Mouse (Mus musculus): ENCODE results near the gene Slc24a5. TPM values are rescaled to one million over a fixed set of nuclear protein-coding genes. Genes with fewer than 3 reads are reported as not detected.
"Not testable (repeated sequence)": the region's sequence is repeated elsewhere in the genome, so short reads cannot be mapped to it uniquely, and the experiment has no call there.

Gene Slc24a5
- under 1 TPM in 1 of 2 experiments, not detected in 1; 0.45 TPM for total RNA-seq (2021)
- long read RNA-seq, experiment 1, partial matches to known transcripts = 0 of 7 reads
- long read RNA-seq, experiment 1, other reads (novel, unspliced or antisense) = 7 of 7 reads
- long read RNA-seq, experiment 2, partial matches to known transcripts = 2 of 2 reads
- long read RNA-seq, experiment 2, other reads (novel, unspliced or antisense) = 0 of 2 reads

DNA sequence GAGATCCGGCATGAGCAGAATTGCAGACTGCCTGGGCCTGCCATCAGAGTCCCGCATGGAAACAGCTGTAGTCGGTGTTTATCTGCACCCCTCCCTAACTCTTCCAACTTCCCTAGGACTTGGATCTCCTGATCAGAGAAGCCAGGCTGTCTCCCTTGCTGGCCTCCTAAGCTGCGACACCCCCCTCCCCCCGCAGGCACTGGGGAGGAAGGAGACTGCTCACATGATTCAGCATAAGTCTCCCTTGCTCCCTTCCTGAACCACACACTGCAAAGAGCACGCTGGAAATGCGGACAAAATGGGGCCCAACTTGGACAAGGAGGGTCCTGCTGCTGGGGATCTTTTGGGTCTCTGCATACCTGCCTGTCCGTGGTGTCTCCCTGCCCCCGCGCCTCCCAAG, at the start of gene Slc24a5:
TSS of gene Slc24a5 (plus strand) at position 231 of the 400 bp plus-strand sequence.
- DNase-seq = no peak

DNA sequence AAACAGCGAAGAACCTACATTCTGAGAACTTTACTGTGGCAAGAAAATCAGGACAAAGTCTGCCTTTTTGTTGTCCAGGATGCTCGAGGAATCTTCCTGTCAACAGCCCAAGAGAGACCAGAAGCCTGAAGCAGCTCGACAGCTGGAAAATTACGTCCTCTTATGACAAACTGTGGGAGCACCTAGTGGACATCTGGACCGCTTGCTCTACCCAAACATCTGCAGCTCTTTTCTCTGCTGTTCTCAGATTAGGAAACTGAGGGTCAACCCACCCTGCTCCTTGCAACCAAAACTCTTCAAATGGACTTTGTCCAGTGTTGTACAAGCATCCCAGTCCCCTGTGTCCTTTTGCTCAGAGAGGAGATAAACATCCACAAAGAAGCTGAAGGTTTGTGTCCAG, 43.5 kb upstream of the Slc24a5 start:
- DNase-seq = no peak

DNA sequence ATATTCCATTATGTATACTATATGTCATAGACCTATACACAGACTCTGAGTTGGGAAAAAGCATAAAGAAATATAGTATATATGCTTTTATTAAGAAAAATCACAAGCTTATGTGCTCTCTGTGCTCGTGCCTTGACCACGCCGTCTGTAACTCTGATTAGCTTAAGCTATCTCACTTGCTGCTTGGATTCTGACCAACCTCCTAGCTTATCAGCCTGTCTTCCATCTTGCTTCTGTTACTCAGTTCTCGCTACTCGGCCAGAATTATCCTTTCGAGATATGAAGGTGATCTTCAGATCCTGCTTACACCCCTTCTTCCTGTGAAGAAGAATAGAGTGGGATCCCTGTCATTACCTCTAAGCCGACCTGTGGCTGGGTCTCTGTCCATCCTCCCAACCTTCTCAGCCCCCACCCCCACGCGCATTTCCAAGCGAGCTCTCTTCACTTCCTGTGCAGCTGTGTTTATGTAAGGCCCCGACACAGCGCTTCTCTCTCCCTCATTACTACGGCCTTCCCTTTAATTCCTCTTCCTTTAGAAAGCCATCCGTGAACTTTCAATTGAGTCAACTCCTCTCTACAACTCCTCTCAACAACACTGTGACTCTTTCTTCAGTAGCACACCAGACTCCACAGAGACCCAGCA, 41.4 kb upstream of the Slc24a5 start:
- DNase-seq = no peak

DNA sequence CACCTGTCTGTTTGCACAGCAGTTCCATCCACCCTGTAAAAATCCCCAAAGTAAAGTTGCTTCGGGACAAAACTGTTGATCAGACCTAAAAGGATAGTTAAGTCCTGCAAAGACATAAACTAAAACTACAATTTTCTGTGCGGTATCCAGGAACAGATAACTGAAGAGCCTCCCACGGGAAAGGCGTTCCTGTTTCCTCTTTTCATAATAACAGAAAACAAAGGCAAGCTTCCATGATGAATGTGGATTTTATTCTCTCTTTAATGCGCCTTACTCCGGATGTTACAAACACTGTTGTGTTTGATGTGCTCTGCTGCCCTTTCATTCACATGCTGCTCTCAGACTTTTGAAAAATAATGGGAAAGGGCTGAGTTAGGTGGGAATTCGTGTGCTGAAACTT, 37.3 kb upstream of the Slc24a5 start:
- DNase-seq = no peak

DNA sequence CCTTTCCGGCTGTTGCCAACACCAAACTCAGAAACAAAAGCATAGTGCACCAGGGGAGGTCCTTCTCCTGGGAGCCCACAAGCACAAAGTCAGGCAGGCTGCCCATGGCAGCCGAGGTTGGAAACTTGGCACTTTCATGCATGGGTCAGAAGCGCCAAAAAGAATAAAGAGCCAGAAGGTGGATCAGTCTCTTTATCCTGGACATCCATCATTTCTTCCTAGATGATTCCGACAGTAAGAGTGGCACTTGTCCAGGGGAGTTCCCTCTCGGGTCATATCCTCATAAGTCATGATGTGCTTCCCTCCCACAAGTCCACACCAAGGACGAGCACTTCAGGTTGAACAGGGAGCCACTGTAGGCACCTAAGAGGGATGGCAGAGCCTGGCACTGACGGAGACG, 36.8 kb upstream of the Slc24a5 start:
- DNase-seq = peak; percentile 11

DNA sequence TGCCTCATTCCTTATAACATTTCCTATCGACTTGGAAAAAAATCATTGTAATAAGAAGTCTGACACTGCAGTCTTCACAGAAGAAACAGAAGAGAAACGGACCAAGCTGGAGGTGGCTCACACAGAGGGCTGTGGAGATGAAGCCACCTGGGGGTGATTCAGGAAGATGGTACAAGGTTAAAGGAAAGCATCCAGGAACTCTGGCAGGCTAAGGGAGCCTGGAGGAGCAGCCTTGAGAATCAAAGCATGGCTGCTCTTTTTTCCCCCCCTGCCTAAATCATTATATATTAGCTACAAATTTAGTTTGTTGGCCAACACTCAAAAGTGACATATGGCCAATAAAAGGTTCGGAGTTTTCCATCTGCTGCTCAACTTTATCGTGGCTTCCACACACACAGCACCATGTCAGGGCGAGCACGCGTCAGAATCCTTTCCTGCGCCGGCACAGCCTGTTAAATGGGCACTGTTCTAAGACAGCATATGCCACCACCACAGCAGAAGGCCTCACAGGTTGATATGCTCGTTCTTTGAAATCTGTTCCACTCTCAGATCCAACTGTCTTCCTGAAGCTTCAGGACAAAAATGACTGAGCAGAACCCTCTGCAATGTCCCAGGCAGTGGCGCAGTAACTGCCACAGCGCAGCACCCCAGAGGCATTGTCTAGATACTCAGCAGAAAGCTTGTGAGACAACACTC, 36.2 kb upstream of the Slc24a5 start:
- DNase-seq = no peak

DNA sequence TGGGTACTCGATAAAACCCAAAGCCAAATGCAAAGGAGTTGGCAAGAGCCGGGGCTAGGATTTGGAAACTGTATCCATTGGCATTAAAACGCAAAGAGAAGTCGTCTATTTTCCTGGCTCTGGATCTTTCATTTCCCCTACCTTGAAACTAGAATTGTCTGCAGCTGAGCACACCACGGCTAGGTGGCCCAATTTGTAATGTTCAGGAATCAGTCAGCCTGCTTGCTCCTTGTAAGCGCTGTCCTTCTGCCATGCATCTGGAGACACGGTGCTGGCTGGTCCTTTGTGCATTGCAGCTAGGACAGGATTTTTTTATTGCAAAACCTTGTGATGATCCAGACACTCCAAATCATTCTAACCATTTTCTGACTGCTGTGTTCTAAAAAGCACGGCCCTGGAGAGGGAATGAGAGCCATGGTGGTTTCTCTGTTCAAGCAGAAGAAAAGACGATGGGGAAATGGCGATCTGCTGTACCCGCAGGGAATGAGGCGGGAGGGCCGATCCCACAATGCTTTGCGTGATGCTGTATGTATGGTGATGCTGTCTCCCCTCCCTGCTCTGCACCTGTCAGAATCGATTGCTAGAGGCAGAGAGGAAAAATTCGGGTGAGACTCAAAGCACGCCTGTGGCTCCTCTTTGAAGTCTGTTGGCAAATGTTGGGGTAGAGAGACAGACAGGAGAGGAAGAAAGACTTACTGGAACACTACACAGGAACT, 35.5 kb upstream of the Slc24a5 start:
- no peak for DNase-seq

DNA sequence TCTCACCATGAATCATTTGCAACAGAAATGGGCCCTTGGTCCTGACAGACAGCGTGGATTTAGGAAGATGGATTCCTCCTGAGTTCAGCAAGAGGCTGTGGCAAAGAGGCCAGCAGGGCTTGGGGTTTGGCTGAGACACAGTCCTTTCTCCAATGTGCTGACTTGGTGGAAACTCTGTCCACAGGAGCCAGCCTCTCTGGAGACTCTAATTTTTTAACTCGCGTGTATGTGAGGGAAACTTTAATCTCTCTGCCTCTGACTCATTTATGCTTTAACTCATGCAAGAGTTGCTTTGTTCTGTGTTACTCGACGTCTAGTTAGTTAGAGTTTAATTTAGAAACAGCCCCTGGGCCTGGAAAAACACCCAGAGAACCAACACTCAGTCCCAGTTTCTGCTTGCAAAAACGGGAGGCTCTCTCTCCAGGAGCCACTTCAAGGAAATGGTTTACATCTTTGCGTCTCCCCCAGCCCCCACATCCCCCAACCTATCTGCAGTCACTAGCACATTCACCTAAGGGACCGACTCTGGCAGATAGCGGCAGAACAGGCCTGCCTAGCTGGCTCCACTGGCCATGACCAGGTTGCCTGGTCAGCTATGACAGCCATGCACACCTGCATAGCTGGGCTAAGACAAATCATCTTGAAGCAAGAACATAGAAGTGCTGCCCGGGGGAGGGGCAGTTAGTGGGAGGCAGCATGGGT, 34.7 kb upstream of the Slc24a5 start:
- no peak for DNase-seq

DNA sequence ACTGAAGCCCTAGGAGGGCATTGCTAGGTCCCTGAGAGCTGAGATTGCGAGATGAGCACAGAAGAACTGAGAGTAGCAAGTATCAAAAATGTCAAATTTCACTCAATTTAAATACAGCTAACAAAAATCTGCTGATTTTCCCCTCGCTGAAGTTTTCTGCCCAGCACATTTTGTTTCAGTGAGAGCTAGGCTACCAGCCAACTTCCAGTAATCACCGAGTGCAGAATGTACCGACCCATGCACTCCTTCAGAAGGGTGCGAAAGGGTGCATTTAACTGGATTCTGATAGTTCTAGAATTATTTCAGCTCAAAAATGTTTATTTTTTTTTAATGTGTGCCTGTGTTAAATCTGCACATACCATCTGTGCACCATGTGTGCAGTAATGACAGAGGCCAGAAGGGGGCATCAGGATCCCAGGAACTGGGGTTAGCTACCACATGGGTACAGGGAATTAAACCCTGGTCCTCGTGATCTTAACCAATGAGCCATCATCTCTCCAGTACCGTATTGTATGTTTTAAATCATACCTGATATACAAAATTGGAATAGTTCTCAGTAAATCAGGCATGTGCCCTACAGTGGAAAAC, 12.5 kb upstream of the Slc24a5 start:
- no peak for DNase-seq

DNA sequence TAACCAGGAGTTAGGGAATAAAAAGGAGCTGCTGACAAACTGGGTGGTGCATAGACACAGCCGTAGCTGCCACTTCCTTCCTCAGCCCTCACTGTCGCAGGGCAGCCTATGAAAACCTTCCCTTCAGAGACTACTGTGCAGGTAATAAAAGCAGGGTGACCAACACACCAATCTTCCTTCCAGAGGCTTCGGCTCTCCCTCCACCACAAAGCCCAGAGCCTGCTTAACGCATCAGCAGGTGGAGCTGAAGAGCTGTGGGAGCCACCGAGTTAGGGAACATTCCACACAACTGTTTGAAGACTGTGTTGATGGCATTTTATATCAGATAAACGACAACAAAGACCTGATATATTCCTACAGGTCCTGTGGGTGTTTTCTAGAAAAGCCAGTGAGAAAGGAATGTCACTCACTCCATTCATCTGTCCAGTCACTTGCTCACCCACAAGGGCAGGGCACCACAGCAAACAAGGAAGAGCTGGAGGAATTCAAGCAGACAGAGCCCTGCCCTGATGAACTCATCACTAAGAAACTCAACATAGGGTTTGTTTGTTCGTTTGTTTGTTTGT, 10.6 kb upstream of the Slc24a5 start:
- peak; percentile 36 for DNase-seq

DNA sequence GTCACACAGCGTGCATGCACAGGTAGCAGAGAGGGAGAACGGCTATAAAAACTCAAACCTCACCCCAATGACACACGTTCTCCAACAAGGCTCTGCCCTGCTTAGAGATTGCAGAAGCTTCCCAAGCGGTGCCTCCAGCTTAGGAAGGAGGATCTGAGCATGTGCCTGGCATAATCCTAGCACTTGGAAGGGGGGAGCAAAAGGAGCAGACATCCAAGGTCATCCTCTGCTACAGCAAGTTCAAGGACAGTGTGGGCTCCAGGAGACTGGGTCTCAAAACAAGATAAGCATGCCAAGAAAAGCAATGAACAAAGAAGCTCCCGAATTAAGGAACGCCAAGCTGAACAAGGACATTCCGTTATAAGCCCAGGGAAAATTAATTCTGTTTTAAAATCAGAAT, 6.5 kb upstream of the Slc24a5 start:
- no peak for DNase-seq

DNA sequence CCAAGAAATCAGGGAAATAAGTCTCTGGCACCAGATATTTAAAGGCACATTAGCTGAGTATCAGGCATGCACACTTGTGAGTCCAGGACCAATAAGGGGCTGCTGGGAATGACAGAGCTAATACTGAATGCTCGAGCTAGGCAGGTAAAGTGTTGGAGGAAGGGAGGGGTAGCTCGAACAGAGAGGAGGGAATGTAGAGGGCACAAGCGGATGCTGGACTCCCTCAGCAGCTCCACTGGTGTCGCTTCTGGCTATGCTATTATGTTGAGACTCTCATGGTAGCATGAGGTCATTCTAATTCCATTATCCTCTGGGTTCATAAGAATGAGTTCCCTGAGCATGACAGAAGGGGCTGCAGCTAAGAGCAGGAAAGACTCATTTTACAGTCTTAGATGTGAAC, 5.0 kb upstream of the Slc24a5 start:
- DNase-seq = no peak

DNA sequence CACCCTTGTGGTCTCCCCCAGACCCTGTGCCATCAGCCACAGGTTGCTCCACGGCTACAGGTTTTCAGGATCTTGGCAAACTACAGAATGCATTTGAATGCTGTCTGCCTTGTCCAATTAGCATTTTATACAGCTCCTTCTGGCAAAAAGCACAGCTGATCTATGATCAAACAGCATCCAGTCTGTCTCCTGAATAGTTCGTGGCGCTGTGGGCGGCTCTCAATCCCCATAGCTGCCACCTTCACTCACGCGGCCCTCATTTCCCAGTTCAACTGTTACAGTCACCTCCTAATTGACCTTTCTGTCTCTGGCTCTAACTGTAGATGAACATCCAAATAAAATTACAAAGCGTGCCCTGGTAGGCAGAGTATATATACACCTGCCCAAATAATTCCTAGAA, 551 bp upstream of the Slc24a5 start:
- DNase-seq = no peak

DNA sequence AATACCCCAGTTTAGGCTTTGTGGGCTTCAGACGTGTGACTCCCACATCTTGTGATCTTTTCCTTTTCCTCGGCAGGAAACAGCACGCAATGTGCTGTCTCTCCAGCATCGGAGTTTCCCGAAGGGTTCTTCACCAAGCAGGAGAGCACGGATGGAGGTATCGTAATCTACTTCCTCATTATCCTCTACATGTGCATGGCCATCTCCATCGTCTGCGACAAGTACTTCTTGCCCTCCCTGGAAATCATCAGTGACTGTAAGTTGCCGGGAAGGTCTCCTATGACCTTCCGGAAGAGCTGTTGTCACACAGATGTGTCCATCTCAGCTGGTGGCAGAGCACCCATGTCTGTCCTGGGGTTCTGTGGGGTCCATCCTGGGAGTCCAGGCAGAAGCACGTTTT, 772 bp downstream of the Slc24a5 start:
- no peak for DNase-seq

DNA sequence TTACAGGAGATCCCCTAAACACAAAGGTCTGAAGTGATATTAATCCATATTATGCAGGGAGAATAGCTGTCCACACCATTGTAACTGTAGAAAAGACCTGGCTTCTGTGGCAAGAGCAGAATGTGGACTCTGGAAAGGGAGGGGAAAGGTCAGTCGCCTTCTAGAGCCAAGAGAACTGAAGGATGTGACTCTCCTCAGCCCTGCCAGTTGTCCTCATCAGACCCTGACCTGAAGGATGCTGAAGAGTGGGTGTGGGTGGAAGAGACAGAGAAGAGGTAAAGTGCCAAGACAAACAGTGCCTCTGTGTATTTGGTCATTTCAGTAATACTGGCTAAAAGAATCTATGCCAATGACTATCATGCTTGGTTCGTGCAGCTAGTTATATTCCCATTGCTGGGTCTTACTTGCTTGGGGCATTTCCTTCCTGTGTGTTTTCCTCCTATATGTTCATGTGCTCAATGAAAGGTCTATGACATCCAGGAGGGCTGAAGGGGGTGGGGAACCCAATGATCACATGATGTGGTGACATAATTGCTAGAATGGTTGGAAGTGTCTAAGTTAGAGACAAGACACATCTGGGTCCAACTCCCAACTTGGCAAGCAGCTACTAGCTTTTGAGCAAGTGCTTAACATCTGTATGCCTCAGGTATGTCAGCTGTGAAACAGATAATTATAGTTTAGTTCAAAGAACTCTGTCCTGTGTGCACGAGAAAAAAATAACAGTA, 5.3 kb downstream of the Slc24a5 start:
- no peak for DNase-seq

DNA sequence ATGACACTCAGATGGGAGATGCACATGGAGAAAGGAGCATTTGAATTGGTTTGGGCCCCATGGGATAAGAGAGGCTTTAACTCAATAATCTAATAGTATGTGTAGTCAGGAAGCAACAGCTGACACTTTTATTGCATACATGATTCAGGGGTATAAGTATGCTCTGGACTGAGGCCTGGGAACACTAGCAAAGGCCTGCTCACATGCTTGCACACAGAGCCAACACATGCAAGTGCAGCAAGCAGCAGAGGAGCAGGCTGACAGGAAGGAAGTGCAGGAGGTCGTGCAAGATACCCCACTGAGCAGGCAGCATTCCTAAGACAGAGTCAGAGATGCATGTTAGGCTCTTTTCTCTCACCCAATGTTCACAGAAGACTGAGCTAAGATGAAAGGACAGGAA, 16.0 kb downstream of the Slc24a5 start:
- DNase-seq = no peak

DNA sequence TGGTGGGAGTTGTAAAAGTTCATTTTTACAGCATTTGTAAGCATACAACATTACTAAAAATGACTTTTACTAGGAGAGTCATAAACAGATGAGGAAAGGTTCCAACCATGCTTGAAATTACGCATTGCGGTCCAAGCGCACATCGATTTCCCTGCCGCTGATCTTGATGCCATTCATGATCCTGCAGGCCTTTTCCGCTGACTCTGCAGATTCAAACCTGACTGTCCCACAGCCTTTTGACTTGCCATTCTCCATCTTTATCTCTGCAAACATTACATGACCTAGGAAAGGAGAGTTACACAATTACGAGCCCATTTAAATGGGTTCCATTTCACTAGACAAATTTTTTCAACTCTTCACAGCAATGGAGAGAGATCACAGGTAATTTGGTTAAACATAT, 20.8 kb downstream of the Slc24a5 start:
- no peak for DNase-seq

DNA sequence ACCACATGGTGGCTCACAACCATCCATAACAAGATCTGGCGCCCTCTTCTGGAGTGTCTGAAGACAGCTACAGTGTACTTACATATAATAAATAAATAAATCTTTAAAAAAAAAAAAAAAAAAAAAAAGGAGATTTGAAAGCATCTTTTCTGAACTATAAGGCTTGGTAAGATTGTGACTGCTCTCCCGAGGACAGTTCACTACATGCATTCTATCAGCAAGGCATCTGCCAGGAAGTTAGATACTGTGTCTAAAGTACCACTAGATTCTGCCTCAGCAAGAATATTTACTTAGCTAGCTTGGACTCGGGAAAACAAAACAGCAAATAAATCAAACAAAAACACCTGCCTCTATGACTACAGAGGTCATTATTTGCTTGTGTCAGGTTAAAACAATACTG, 24.2 kb downstream of the Slc24a5 start:
- DNase-seq = not testable (repeated sequence)

DNA sequence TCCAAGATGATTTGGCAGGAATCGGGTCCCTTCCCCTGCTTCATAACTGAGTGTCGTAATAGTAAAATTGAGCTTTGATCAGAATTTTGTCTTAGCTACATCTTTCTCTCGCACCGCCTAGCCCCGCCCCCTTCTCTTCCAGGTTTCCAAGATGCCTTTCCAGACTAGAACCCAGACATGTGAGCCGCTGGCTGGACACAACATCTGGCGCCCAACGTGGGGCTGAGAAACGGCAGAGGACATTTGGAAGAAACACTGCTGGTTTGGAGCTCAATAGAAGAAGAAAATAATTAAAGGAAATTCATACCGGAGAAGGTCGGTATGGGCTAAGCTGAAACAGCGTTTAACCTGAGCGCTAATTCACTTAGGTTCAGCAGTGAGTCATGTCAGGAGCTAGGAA, 36.6 kb downstream of the Slc24a5 start:
- DNase-seq = not testable (repeated sequence)

DNA sequence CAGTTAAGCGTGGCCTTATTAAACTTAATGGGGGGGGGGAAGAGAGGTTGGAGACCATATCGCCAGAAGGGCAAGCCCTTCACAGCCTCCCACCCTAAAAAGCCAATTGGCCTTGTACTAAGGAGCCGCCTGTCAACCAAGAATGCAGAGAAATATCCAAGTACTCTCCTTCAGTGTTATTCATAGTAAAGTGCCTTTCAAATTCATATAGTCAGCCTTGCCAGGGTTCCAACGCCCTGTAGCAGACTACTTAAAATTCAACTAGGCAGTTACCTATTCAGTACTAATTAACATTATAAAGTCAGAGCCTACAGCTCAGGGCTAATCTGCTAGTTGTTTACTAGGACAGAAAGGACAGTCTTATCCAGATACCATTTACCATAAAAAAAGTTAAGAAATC, 38.6 kb downstream of the Slc24a5 start:
- DNase-seq = not testable (repeated sequence)

Data from adrenal gland, postnatal 10 days (tissue).